Mouse (Mus musculus) gastrocnemius, adult 18-20 months (tissue): ENCODE data around the gene Klk1b3. TPM values are rescaled to one million over a fixed set of nuclear protein-coding genes. Genes with fewer than 3 reads are reported as not detected.

ENCODE experiments used
- total RNA-seq, 2 experiments: library from RNA; stranded (reverse); gene quantifications; 2 replicates each; pipeline ENCODE4 v1.2.3; 2021

Gene Klk1b3
- total RNA-seq, 2 experiments from 2014 or later, result not detected

Other genes starting within 250 kb of the Klk1b3 start
- not detected for gene Klk1b8, start 247.5 kb upstream of the Klk1b3 start, total RNA-seq
- gene Klk1b1, start 231.4 kb upstream of the Klk1b3 start, total RNA-seq, result not detected
- gene Klk1b9, start 222.1 kb upstream of the Klk1b3 start, total RNA-seq, result not detected
- not detected for gene Klk1b11, start 202.3 kb upstream of the Klk1b3 start, total RNA-seq
- gene Klk1b26, start 186.0 kb upstream of the Klk1b3 start, total RNA-seq, result 1 to 10 TPM in 1 of 2 experiments, under 1 TPM in 1; 0.21 to 1.1 TPM
- gene Klk1b27, start 145.9 kb upstream of the Klk1b3 start, total RNA-seq, result not detected
- gene Klk1b21, start 95.9 kb upstream of the Klk1b3 start, total RNA-seq, result not detected
- not detected for gene Klk1b22, start 85.5 kb upstream of the Klk1b3 start, total RNA-seq
- not detected for gene Klk1b16, start 61.4 kb upstream of the Klk1b3 start, total RNA-seq
- gene Klk1b24, start 10.0 kb upstream of the Klk1b3 start, total RNA-seq, result not detected
- gene Klk1b4, start 9.2 kb downstream of the Klk1b3 start, total RNA-seq, result not detected
- gene Klk1b5, start 17.8 kb downstream of the Klk1b3 start, total RNA-seq, result not detected
- under 1 TPM in 1 of 2 experiments, not detected in 1; 0.71 TPM for gene Klk1, start 27.2 kb downstream of the Klk1b3 start, total RNA-seq
- not detected for gene Gm36864, start 38.0 kb downstream of the Klk1b3 start, total RNA-seq
- gene 1700028J19Rik, start 48.5 kb downstream of the Klk1b3 start, total RNA-seq, result not detected
- gene 2410002F23Rik, start 48.5 kb downstream of the Klk1b3 start, total RNA-seq, result 1 to 10 TPM; 4.9 to 5.9 TPM
- gene Acp4, start 59.2 kb downstream of the Klk1b3 start, total RNA-seq, result not detected
- gene Gm15517, start 63.3 kb downstream of the Klk1b3 start, total RNA-seq, result not detected
- gene Clec11a, start 108.7 kb downstream of the Klk1b3 start, total RNA-seq, result 1 to 10 TPM in 1 of 2 experiments, under 1 TPM in 1; 0.84 to 1.3 TPM
- gene Shank1, start 112.1 kb downstream of the Klk1b3 start, total RNA-seq, result under 1 TPM; 0.25 to 0.36 TPM
- gene Syt3, start 185.9 kb downstream of the Klk1b3 start, total RNA-seq, result 1 to 10 TPM; 3.4 to 4.8 TPM
- under 1 TPM in 1 of 2 experiments, not detected in 1; 0.25 TPM for gene 1700008O03Rik, start 187.6 kb downstream of the Klk1b3 start, total RNA-seq
- gene Lrrc4b, start 230.8 kb downstream of the Klk1b3 start, total RNA-seq, result under 1 TPM in 1 of 2 experiments, not detected in 1; 0.12 TPM